Comparison of ENCODE assay signal across 12 mouse cellular contexts in the genomic region with DNA sequence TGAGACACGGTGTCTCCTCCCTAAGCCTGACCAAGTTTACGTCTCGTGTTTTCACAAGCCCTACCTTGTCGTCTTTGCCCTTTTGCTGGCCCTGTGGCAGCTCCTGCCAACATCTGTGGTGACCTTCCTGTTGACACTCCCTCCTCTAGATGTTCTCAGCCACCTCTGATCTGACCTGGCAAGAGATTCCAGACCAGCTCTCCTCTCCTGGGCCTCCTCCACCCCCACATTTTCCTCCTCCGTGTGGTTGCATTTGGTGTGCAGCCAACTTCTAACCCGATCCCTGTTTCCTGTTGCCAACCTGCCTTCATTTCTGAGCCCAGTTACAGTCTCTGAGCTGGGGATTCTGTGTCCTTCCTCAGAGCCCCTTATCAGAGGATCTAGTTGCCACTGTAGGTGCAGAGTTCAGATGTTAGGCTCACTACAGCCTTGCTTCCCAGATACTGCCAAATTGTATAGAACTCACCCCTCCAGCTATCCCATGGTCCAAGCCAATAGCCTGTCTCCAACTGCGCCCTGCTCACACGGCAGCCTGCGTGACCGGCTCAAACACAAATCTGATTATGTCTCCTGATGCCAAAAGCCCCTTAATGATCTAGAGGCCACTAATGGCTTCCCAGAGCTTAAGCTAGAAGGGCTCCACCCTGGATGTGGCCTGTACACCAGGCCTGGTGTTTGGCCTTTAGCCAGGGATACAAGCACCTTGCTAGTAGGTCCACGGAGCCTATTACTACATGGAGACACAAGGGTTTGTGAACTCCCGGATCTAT. TPM values are rescaled to one million over a fixed set of nuclear protein-coding genes. Genes with fewer than 3 reads are reported as not detected.
A peak's percentile ranks its signal among the peaks of the same experiment; 100 is the strongest.
DNase-seq lines count a peak whose midpoint lies in the region; ATAC-seq and TF ChIP-seq lines count a peak whose summit lies in the region.
"Had no signal": no experiment of that assay in that cellular context is flagged by ENCODE, and none has a peak within 500 bp of the region (broad histone marks: within the 10 kb centered on the region; RNA-seq: fewer than 3 reads in every experiment).

No protein-coding gene starts in this region.

- no peak for TF ChIP-seq CTCF in liver, adult 2 months (IDR thresholded peaks at IDR 0.05; ENCODE audit: low read depth, low read length)

- WGBS in liver, adult 2 months, result 45% methylated on average over 12 of the region's 12 CpGs
- WGBS in liver, embryonic 11.5 days, result 88% methylated on average over 12 of the region's 12 CpGs
- WGBS in intestine, embryonic 16.5 days, result 77% methylated on average over 12 of the region's 12 CpGs
- 90% methylated on average over 12 of the region's 12 CpGs for WGBS in forebrain, embryonic 12.5 days

- TF ChIP-seq POLR2A in liver, adult 2 months (IDR thresholded peaks at IDR 0.05; ENCODE audit: extremely low read depth, insufficient read depth, low read length), result no peak

- H3K36me3 ChIP-seq in liver, adult 2 months (ENCODE audit: control insufficient read depth, insufficient read depth, low read length), result peaks cover 6% of the 10 kb centered on the region; the same call in 1 of the 2 replicates
- peaks cover 41% of the 10 kb centered on the region for H3K36me3 ChIP-seq in liver, embryonic 11.5 days (ENCODE audit: control insufficient read depth, insufficient read depth, low read length)
- H3K36me3 ChIP-seq in intestine, embryonic 16.5 days (ENCODE audit: control insufficient read depth, insufficient read depth, low read length), result peaks cover 29% of the 10 kb centered on the region
- peaks cover 95% of the 10 kb centered on the region for H3K36me3 ChIP-seq in forebrain, embryonic 12.5 days (replicated peaks)

- H3K9me3 ChIP-seq in liver, embryonic 11.5 days (ENCODE audit: control insufficient read depth, low read length), result no peaks in the 10 kb centered on the region
- H3K9me3 ChIP-seq in intestine, embryonic 16.5 days (ENCODE audit: control insufficient read depth, low read length), result no peaks in the 10 kb centered on the region
- H3K9me3 ChIP-seq in forebrain, embryonic 12.5 days, result no peaks in the 10 kb centered on the region
- H3K9me3 ChIP-seq: heart, embryonic 15.5 days; neural tube, embryonic 12.5 days had no signal

- no peaks in the 10 kb centered on the region for H3K27me3 ChIP-seq in liver, adult 2 months (ENCODE audit: control insufficient read depth, insufficient read depth, low read length)
- H3K27me3 ChIP-seq in liver, embryonic 11.5 days (replicated peaks; ENCODE audit: control insufficient read depth, insufficient read depth, low read length), result no peaks in the 10 kb centered on the region
- no peaks in the 10 kb centered on the region for H3K27me3 ChIP-seq in intestine, embryonic 16.5 days (replicated peaks; ENCODE audit: control insufficient read depth, insufficient read depth, low read length)
- no peaks in the 10 kb centered on the region for H3K27me3 ChIP-seq in forebrain, embryonic 12.5 days
- H3K27me3 ChIP-seq: heart, embryonic 15.5 days; neural tube, embryonic 12.5 days had no signal

- H3K4me1 ChIP-seq in liver, adult 2 months (ENCODE audit: control insufficient read depth, insufficient read depth, low read length), result peaks cover 9% of the 10 kb centered on the region
- no peaks in the 10 kb centered on the region for H3K4me1 ChIP-seq in liver, embryonic 11.5 days (replicated peaks; ENCODE audit: control insufficient read depth, insufficient read depth, low read length)
- H3K4me1 ChIP-seq in intestine, embryonic 16.5 days (ENCODE audit: control insufficient read depth, insufficient read depth, low read length), result 0 out of 2 replicates have a peak, but pooled peaks cover 2% of the 10 kb centered on the region
- no peaks in the 10 kb centered on the region for H3K4me1 ChIP-seq in forebrain, embryonic 12.5 days
- H3K4me1 ChIP-seq: neural tube, embryonic 12.5 days had no signal

- no peaks in the 10 kb centered on the region for H3K79me2 ChIP-seq in liver, adult 2 months (ENCODE audit: control insufficient read depth, insufficient read depth, low read length)

- peak overlapping the region; percentile 49 for H3K27ac ChIP-seq in liver, adult 2 months (replicated peaks; ENCODE audit: insufficient read depth, low read depth, low read length)
- no peak overlapping the region for H3K27ac ChIP-seq in liver, embryonic 11.5 days (ENCODE audit: low read depth, low read length)
- H3K27ac ChIP-seq in intestine, embryonic 16.5 days (ENCODE audit: low read length), result 0 out of 2 replicates have a peak overlapping the region, but pooled peaks have one; percentile 24
- no peak overlapping the region for H3K27ac ChIP-seq in forebrain, embryonic 12.5 days
- H3K27ac ChIP-seq: heart, embryonic 15.5 days; neural tube, embryonic 12.5 days had no signal

- no peak overlapping the region for H3K4me2 ChIP-seq in liver, embryonic 11.5 days
- no peak overlapping the region for H3K4me2 ChIP-seq in intestine, embryonic 16.5 days (ENCODE audit: low read depth, low read length)
- no peak overlapping the region for H3K4me2 ChIP-seq in forebrain, embryonic 12.5 days
- H3K4me2 ChIP-seq: heart, embryonic 15.5 days; neural tube, embryonic 12.5 days had no signal

- no peak overlapping the region for H3K4me3 ChIP-seq in liver, adult 2 months (ENCODE audit: insufficient read depth, low read depth, low read length)
- no peak overlapping the region for H3K4me3 ChIP-seq in liver, embryonic 11.5 days (ENCODE audit: low read depth, low read length)
- no peak overlapping the region for H3K4me3 ChIP-seq in intestine, embryonic 16.5 days (ENCODE audit: low read length)
- H3K4me3 ChIP-seq in forebrain, embryonic 12.5 days (replicated peaks), result no peak overlapping the region
- H3K4me3 ChIP-seq: erythroblast, embryonic 14.5 days; heart, embryonic 15.5 days; neural tube, embryonic 12.5 days had no signal

- no peak overlapping the region for H3K9ac ChIP-seq in liver, adult 2 months (ENCODE audit: low read depth, low read length)
- no peak overlapping the region for H3K9ac ChIP-seq in liver, embryonic 11.5 days (ENCODE audit: low read depth, low read length)
- H3K9ac ChIP-seq in intestine, embryonic 16.5 days (ENCODE audit: low read depth, low read length), result no peak overlapping the region
- no peak overlapping the region for H3K9ac ChIP-seq in forebrain, embryonic 12.5 days
- H3K9ac ChIP-seq: heart, embryonic 15.5 days; neural tube, embryonic 12.5 days had no signal

- no peak for ATAC-seq in liver, embryonic 11.5 days (replicated peaks; ENCODE audit: low FRiP score)
- no peak for ATAC-seq in intestine, embryonic 16.5 days
- ATAC-seq in forebrain, embryonic 12.5 days (ENCODE audit: low FRiP score), result no peak

- peak; percentile 71 for DNase-seq in adrenal gland, postnatal 10 days
- no peak for DNase-seq in adrenal gland, postnatal 4 days (ENCODE audit: low spot score in 2 of 2)
- peak; percentile 85 for DNase-seq in liver, adult 2 months (ENCODE audit: extremely low read depth, low read depth, low spot score)
- no peak for DNase-seq in liver, embryonic 11.5 days (ENCODE audit: low spot score)
- peak; percentile 51 for DNase-seq in ovary, postnatal 36 days (ENCODE audit: low spot score)
- DNase-seq in cerebellum, postnatal 14 days, result no peak
- DNase-seq: cerebellum, adult 11 months had no signal

RNA-seq across cellular contexts. Expression of a gene that starts 11.9 kb away (rescaled TPM):
- 10 to 100 TPM; 33.1 to 33.9 TPM for total RNA-seq in adrenal gland, postnatal 10 days (2021)
- 10 to 100 TPM; 48.2 to 48.8 TPM for total RNA-seq in adrenal gland, postnatal 4 days (2021)
- total RNA-seq in liver, adult 2 months (2014; rRNA removed), result 14.9 and 15.2 TPM in 2 replicates
- polyA plus RNA-seq in liver, adult 2 months (2012; rRNA removed), result 21.1 and 26.8 TPM in 2 replicates
- 60.5 and 66.8 TPM in 2 replicates for polyA plus RNA-seq in liver, embryonic 11.5 days (2014; fragmentation: Nextera tagmentation; extraction: Ambion mirVana)
- polyA plus RNA-seq in intestine, embryonic 16.5 days (2015; fragmentation: Nextera tagmentation; extraction: Ambion mirVana), result 45.9 and 48.1 TPM in 2 replicates
- 65.8 and 68.7 TPM in 2 replicates for polyA plus RNA-seq in forebrain, embryonic 12.5 days (2016; fragmentation: Nextera tagmentation; extraction: Ambion mirVana)

RNA-seq across cellular contexts. Expression of a gene that starts 12.1 kb away (rescaled TPM):
- total RNA-seq in adrenal gland, postnatal 10 days (2021), result 100 to 1,000 TPM; 104 to 118 TPM
- total RNA-seq in adrenal gland, postnatal 4 days (2021), result 10 to 100 TPM; 90.1 to 98.4 TPM
- 26.1 and 28.1 TPM in 2 replicates for total RNA-seq in liver, adult 2 months (2014; rRNA removed)
- 12.2 and 12.8 TPM in 2 replicates for polyA plus RNA-seq in liver, adult 2 months (2012; rRNA removed)
- 102 and 111 TPM in 2 replicates for polyA plus RNA-seq in liver, embryonic 11.5 days (2014; fragmentation: Nextera tagmentation; extraction: Ambion mirVana)
- polyA plus RNA-seq in intestine, embryonic 16.5 days (2015; fragmentation: Nextera tagmentation; extraction: Ambion mirVana), result 86.6 and 86.9 TPM in 2 replicates
- 115 and 121 TPM in 2 replicates for polyA plus RNA-seq in forebrain, embryonic 12.5 days (2016; fragmentation: Nextera tagmentation; extraction: Ambion mirVana)

RNA-seq across cellular contexts. Expression of a gene that starts 16.1 kb away (rescaled TPM):
- total RNA-seq in adrenal gland, postnatal 10 days (2021), result not detected
- total RNA-seq in adrenal gland, postnatal 4 days (2021), result not detected
- not detected in 2 replicates for total RNA-seq in liver, adult 2 months (2014; rRNA removed)
- polyA plus RNA-seq in liver, adult 2 months (2012; rRNA removed), result not detected in 2 replicates
- polyA plus RNA-seq in liver, embryonic 11.5 days (2014; fragmentation: Nextera tagmentation; extraction: Ambion mirVana), result 0.40 TPM in 1 of 2 replicates, not detected in the other
- 0.29 TPM in 1 of 2 replicates, not detected in the other for polyA plus RNA-seq in intestine, embryonic 16.5 days (2015; fragmentation: Nextera tagmentation; extraction: Ambion mirVana)
- polyA plus RNA-seq in forebrain, embryonic 12.5 days (2016; fragmentation: Nextera tagmentation; extraction: Ambion mirVana), result 0.43 TPM in 1 of 2 replicates, not detected in the other
- polyA plus RNA-seq: erythroblast, embryonic 14.5 days had no signal

RNA-seq across cellular contexts. Expression of a gene that starts 21.5 kb away (rescaled TPM):
- 10 to 100 TPM; 70.1 to 89.1 TPM for total RNA-seq in adrenal gland, postnatal 10 days (2021)
- total RNA-seq in adrenal gland, postnatal 4 days (2021), result 100 to 1,000 TPM; 107 to 136 TPM
- 33.6 and 37.5 TPM in 2 replicates for total RNA-seq in liver, adult 2 months (2014; rRNA removed)
- polyA plus RNA-seq in liver, adult 2 months (2012; rRNA removed), result 54.0 and 78.2 TPM in 2 replicates
- polyA plus RNA-seq in liver, embryonic 11.5 days (2014; fragmentation: Nextera tagmentation; extraction: Ambion mirVana), result 97.5 and 105 TPM in 2 replicates
- 161 and 169 TPM in 2 replicates for polyA plus RNA-seq in intestine, embryonic 16.5 days (2015; fragmentation: Nextera tagmentation; extraction: Ambion mirVana)
- polyA plus RNA-seq in forebrain, embryonic 12.5 days (2016; fragmentation: Nextera tagmentation; extraction: Ambion mirVana), result 28.7 and 29.3 TPM in 2 replicates

RNA-seq across cellular contexts. Expression of a gene that starts 22.1 kb away (rescaled TPM):
- 10 to 100 TPM in 1 of 2 experiments, 1 to 10 TPM in 1; 9.1 to 13.8 TPM for total RNA-seq in adrenal gland, postnatal 10 days (2021)
- total RNA-seq in adrenal gland, postnatal 4 days (2021), result 10 to 100 TPM; 14.2 to 18.5 TPM
- total RNA-seq in liver, adult 2 months (2014; rRNA removed), result 4.1 and 6.5 TPM in 2 replicates
- polyA plus RNA-seq in liver, adult 2 months (2012; rRNA removed), result 12.8 and 19.6 TPM in 2 replicates
- polyA plus RNA-seq in liver, embryonic 11.5 days (2014; fragmentation: Nextera tagmentation; extraction: Ambion mirVana), result 3.5 and 3.9 TPM in 2 replicates
- 23.4 and 26.1 TPM in 2 replicates for polyA plus RNA-seq in intestine, embryonic 16.5 days (2015; fragmentation: Nextera tagmentation; extraction: Ambion mirVana)
- polyA plus RNA-seq in forebrain, embryonic 12.5 days (2016; fragmentation: Nextera tagmentation; extraction: Ambion mirVana), result 20.3 and 24.0 TPM in 2 replicates

Comparison
In these comparisons a context has a peak if more than half of its experiments do, and no peak if none do; other contexts are left out.
1. DNase-seq: peak in adrenal gland, postnatal 10 days (single experiment), liver, adult 2 months (single experiment) and ovary, postnatal 36 days (single experiment); none in adrenal gland, postnatal 4 days (0 of 2), liver, embryonic 11.5 days (single experiment) and cerebellum, postnatal 14 days (0 of 2).
2. H3K27ac ChIP-seq: peak in liver, adult 2 months (single experiment) and intestine, embryonic 16.5 days (single experiment); none in liver, embryonic 11.5 days (single experiment) and forebrain, embryonic 12.5 days (single experiment).